Mouse (Mus musculus): Measurements from ENCODE around the gene B430305J03Rik. TPM values are rescaled to one million over a fixed set of nuclear protein-coding genes. Genes with fewer than 3 reads are reported as not detected.

Gene B430305J03Rik
- polyA plus RNA-seq (2012; rRNA removed; ENCODE audit: low replicate concordance) = 0.21 and 0.53 TPM in 2 replicates

GRCm38 (mm10) chr3:61365779-61366373, at the start of gene B430305J03Rik:
Gene B430305J03Rik (minus strand): TSS chr3:61365951.

GRCm38 (mm10) chr3:61361338-61361737, 4.4 kb downstream of the B430305J03Rik start, which contains the start of gene Rap2b:
Gene Rap2b (plus strand): TSS chr3:61361638.

Other genes starting within 250 kb of the B430305J03Rik start
- 5.1 and 8.4 TPM in 2 replicates for gene Rap2b, start 4.3 kb downstream of the B430305J03Rik start, polyA plus RNA-seq (2012; rRNA removed; ENCODE audit: low replicate concordance)

Data from subcutaneous adipose tissue, adult 2 months (tissue).